Mouse (Mus musculus): ENCODE results near the gene Samd7. TPM values are rescaled to one million over a fixed set of nuclear protein-coding genes. Genes with fewer than 3 reads are reported as not detected.
"Not testable (repeated sequence)": the region's sequence is repeated elsewhere in the genome, so short reads cannot be mapped to it uniquely, and the experiment has no call there.

Samd7 gene
- not detected in 2 replicates for polyA plus RNA-seq (2015; fragmentation: Nextera tagmentation; extraction: Ambion mirVana)

DNA sequence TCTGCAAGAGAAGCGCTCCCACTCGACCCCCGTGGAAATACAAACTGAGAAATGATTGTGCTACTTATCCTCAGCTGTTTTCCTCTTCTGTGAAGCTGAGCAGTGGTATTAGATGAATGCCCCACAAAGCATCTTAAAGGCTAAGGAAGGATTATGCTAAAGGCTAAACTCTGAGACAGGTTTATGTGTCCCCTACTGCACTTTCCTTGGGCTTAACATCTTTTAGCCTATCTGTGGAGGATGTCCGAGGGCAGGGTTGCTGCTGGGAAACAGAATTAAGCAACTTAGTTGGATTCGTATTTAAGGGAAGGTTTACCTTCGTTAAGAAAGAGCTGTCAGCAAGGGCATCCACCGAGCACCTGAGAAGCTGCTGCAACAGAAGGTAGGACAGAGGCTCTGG lies at the start of gene Samd7:
Gene Samd7, plus strand, starts transcription at position 288 of the 400 bp plus-strand sequence.
- H3K36me3 ChIP-seq (ENCODE audit: control insufficient read depth, insufficient read depth, low read length): no peaks in the 10 kb centered on the region
- no peaks in the 10 kb centered on the region for H3K27me3 ChIP-seq (ENCODE audit: control insufficient read depth, insufficient read depth, low read length)
- H3K4me1 ChIP-seq (replicated peaks; ENCODE audit: control insufficient read depth, insufficient read depth): no peaks in the 10 kb centered on the region
- 76% methylated on average over 7 of the region's 7 CpGs for WGBS
- TF ChIP-seq CTCF (IDR thresholded peaks at IDR 0.05; ENCODE audit: low read depth): no peak
- H3K9me3 ChIP-seq (ENCODE audit: control insufficient read depth, low read length): no peaks in the 10 kb centered on the region
- H3K4me2 ChIP-seq (replicated peaks; ENCODE audit: low read depth): no peak within 1 kb of the TSS
- ATAC-seq (ENCODE audit: low FRiP score, low TSS enrichment) (no peak), DNase-seq (ENCODE audit: low spot score) (no peak)
- H3K9ac ChIP-seq (ENCODE audit: low read length): no peak within 1 kb of the TSS
- H3K27ac ChIP-seq (replicated peaks): no peak within 1 kb of the TSS
- H3K4me3 ChIP-seq (ENCODE audit: low read depth, low read length): no peak within 1 kb of the TSS

GRCm38 (mm10) chr3:30696346-30696745 lies 49.7 kb upstream of the Samd7 start:
- Histone ChIP-seq H3K4me3 (ENCODE audit: low read depth, low read length) (no peak overlapping the region), H3K9ac (ENCODE audit: low read length) (no peak overlapping the region), H3K36me3 (ENCODE audit: control insufficient read depth, insufficient read depth, low read length) (no peaks in the 10 kb centered on the region), H3K4me1 (replicated peaks; ENCODE audit: control insufficient read depth, insufficient read depth) (no peaks in the 10 kb centered on the region), H3K9me3 (ENCODE audit: control insufficient read depth, low read length) (no peaks in the 10 kb centered on the region), H3K27ac (replicated peaks) (no peak overlapping the region), H3K4me2 (replicated peaks; ENCODE audit: low read depth) (no peak overlapping the region), H3K27me3 (ENCODE audit: control insufficient read depth, insufficient read depth, low read length) (no peaks in the 10 kb centered on the region)
- ATAC-seq (ENCODE audit: low FRiP score, low TSS enrichment) (no peak), DNase-seq (ENCODE audit: low spot score) (peak; percentile 77)
- 13% methylated on average over 2 of the region's 2 CpGs for WGBS
- TF ChIP-seq CTCF (IDR thresholded peaks at IDR 0.05; ENCODE audit: low read depth) (peak; percentile 94), EP300 (optimal IDR thresholded peaks at IDR 0.05) (no peak)

GRCm38 (mm10) chr3:30697891-30698290 lies 48.2 kb upstream of the Samd7 start:
- Histone ChIP-seq H3K9me3 (ENCODE audit: control insufficient read depth, low read length) (no peaks in the 10 kb centered on the region), H3K9ac (ENCODE audit: low read length) (no peak overlapping the region), H3K4me1 (replicated peaks; ENCODE audit: control insufficient read depth, insufficient read depth) (no peaks in the 10 kb centered on the region), H3K36me3 (ENCODE audit: control insufficient read depth, insufficient read depth, low read length) (no peaks in the 10 kb centered on the region), H3K27me3 (ENCODE audit: control insufficient read depth, insufficient read depth, low read length) (no peaks in the 10 kb centered on the region), H3K27ac (replicated peaks) (no peak overlapping the region), H3K4me3 (ENCODE audit: low read depth, low read length) (no peak overlapping the region), H3K4me2 (replicated peaks; ENCODE audit: low read depth) (no peak overlapping the region)
- DNase-seq (ENCODE audit: low spot score) (peak; percentile 32), ATAC-seq (ENCODE audit: low FRiP score, low TSS enrichment) (peak; percentile 39; the same call in 1 of the 2 replicates)
- TF ChIP-seq CTCF (IDR thresholded peaks at IDR 0.05; ENCODE audit: low read depth) (no peak), EP300 (optimal IDR thresholded peaks at IDR 0.05) (no peak)
- 39% methylated on average over 4 of the region's 4 CpGs for WGBS

GRCm38 (mm10) chr3:30699711-30700505 lies 46.2 kb upstream of the Samd7 start, which contains the start of gene Lrrc31:
Lrrc31 (minus strand) TSS chr3:30699843.
- ATAC-seq (ENCODE audit: low FRiP score, low TSS enrichment): peak; percentile 94
- H3K4me3 ChIP-seq (ENCODE audit: low read depth, low read length): peak within 1 kb of the TSS; percentile 18; the same call in 1 of the 2 replicates
- 0 out of 2 replicates have a peak within 1 kb of the TSS, but pooled peaks have one; percentile 13 for H3K9ac ChIP-seq (ENCODE audit: low read length)
- H3K4me1 ChIP-seq (replicated peaks; ENCODE audit: control insufficient read depth, insufficient read depth); H3K27me3 ChIP-seq (ENCODE audit: control insufficient read depth, insufficient read depth, low read length); H3K36me3 ChIP-seq (ENCODE audit: control insufficient read depth, insufficient read depth, low read length); H3K9me3 ChIP-seq (ENCODE audit: control insufficient read depth, low read length): not testable (repeated sequence)
- peak within 1 kb of the TSS; percentile 31; the same call in 1 of the 2 replicates for H3K4me2 ChIP-seq (replicated peaks; ENCODE audit: low read depth)
- 66% methylated on average over 6 of the region's 6 CpGs for WGBS
- DNase-seq (ENCODE audit: low spot score): peak; percentile 80
- peak within 1 kb of the TSS; percentile 61 for H3K27ac ChIP-seq (replicated peaks)

DNA sequence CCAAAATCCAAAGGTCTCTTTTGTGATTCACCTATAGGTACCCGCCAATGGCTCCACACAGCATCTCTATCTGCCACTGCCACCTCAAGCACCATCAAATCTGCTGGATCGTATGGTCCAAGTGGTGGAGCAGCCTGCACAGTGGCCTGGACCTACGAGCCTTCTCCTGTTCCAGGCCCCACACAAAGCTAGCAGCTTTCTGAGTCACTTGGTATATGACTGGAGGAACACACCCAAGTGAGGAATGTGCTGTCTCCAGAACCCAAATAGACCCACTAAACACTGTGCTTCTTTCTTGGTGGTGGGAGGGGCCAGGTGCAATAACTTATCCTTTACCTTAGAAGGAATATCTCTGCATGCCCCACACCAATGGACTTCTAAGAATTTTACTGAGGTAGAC lies 40.1 kb upstream of the Samd7 start:
- Histone ChIP-seq H3K9ac (ENCODE audit: low read length) (no peak overlapping the region), H3K4me2 (replicated peaks; ENCODE audit: low read depth) (no peak overlapping the region), H3K36me3 (ENCODE audit: control insufficient read depth, insufficient read depth, low read length) (no peaks in the 10 kb centered on the region), H3K4me3 (ENCODE audit: low read depth, low read length) (no peak overlapping the region), H3K27ac (replicated peaks) (no peak overlapping the region), H3K9me3 (ENCODE audit: control insufficient read depth, low read length) (no peaks in the 10 kb centered on the region), H3K4me1 (replicated peaks; ENCODE audit: control insufficient read depth, insufficient read depth) (no peaks in the 10 kb centered on the region), H3K27me3 (ENCODE audit: control insufficient read depth, insufficient read depth, low read length) (no peaks in the 10 kb centered on the region)
- DNase-seq (ENCODE audit: low spot score) (no peak), ATAC-seq (ENCODE audit: low FRiP score, low TSS enrichment) (no peak)
- no peak for TF ChIP-seq EP300 (optimal IDR thresholded peaks at IDR 0.05)
- TF ChIP-seq CTCF (IDR thresholded peaks at IDR 0.05; ENCODE audit: low read depth): no peak
- 67% methylated on average over 3 of the region's 3 CpGs for WGBS

- TF ChIP-seq CTCF (IDR thresholded peaks at IDR 0.05; ENCODE audit: low read depth): no peak
- TF ChIP-seq EP300 (optimal IDR thresholded peaks at IDR 0.05): no peak
- Histone ChIP-seq H3K9me3 (ENCODE audit: control insufficient read depth, low read length) (no peaks in the 10 kb centered on the region), H3K27ac (replicated peaks) (no peak overlapping the region), H3K9ac (ENCODE audit: low read length) (no peak overlapping the region), H3K4me1 (replicated peaks; ENCODE audit: control insufficient read depth, insufficient read depth) (no peaks in the 10 kb centered on the region), H3K4me2 (replicated peaks; ENCODE audit: low read depth) (no peak overlapping the region), H3K4me3 (ENCODE audit: low read depth, low read length) (no peak overlapping the region), H3K36me3 (ENCODE audit: control insufficient read depth, insufficient read depth, low read length) (no peaks in the 10 kb centered on the region), H3K27me3 (ENCODE audit: control insufficient read depth, insufficient read depth, low read length) (no peaks in the 10 kb centered on the region)
- 71% methylated on average over 4 of the region's 4 CpGs for WGBS
- DNase-seq (ENCODE audit: low spot score) (no peak), ATAC-seq (ENCODE audit: low FRiP score, low TSS enrichment) (no peak)
Observed at GRCm38 (mm10) chr3:30706614-30707276, 39.3 kb upstream of the Samd7 start.

Measured in stomach, postnatal 0 days (tissue).